ENCODE assay signal across 8 mouse cellular contexts in genomic region chr17:84145826-84146287, GRCm38 (mm10). TPM values are rescaled to one million over a fixed set of nuclear protein-coding genes. Genes with fewer than 3 reads are reported as not detected.
A peak's percentile ranks its signal among the peaks of the same experiment; 100 is the strongest.
DNase-seq lines count a peak whose midpoint lies in the region; ATAC-seq and TF ChIP-seq lines count a peak whose summit lies in the region.

No protein-coding gene starts in this region.

- H3K4me3 ChIP-seq in kidney, postnatal 0 days (replicated peaks; ENCODE audit: low read depth, low read length) = no peak overlapping the region

- DNase-seq in urinary bladder, adult 18-20 months (ENCODE audit: low spot score in 2 of 2) = peak; percentile 64 to 65
- no peak for DNase-seq in urinary bladder, adult 2 months (ENCODE audit: low spot score)
- DNase-seq in gonadal fat pad, adult 2 months (ENCODE audit: low read depth) = peak; percentile 55
- DNase-seq in kidney, postnatal 0 days (ENCODE audit: low spot score) = peak; percentile 76
- DNase-seq in lung, postnatal 36 days = peak; percentile 81
- DNase-seq in thymus, postnatal 14 days = peak; percentile 79
- DNase-seq in cerebellum, adult 8-10 months = no peak
- DNase-seq in embryo, embryonic 9.5 days (ENCODE audit: extremely low spot score) = no peak

- H3K4me1 ChIP-seq in kidney, postnatal 0 days (replicated peaks; ENCODE audit: insufficient read depth, low read length) = peaks cover 34% of the 10 kb centered on the region

- H3K27me3 ChIP-seq in kidney, postnatal 0 days (ENCODE audit: insufficient read depth, low read length) = no peaks in the 10 kb centered on the region

- no peaks in the 10 kb centered on the region for H3K36me3 ChIP-seq in kidney, postnatal 0 days (ENCODE audit: insufficient read depth, low read length)

- WGBS in kidney, postnatal 0 days = 17% methylated on average over 10 of the region's 10 CpGs

- ATAC-seq in kidney, postnatal 0 days (replicated peaks; ENCODE audit: low FRiP score, low read depth) = no peak

- H3K4me2 ChIP-seq in kidney, postnatal 0 days (ENCODE audit: low read length) = no peak overlapping the region; the same call in 1 of the 2 replicates

- H3K27ac ChIP-seq in kidney, postnatal 0 days = peak overlapping the region; percentile 33

- no peak overlapping the region for H3K9ac ChIP-seq in kidney, postnatal 0 days (ENCODE audit: low read depth, low read length)

- no peaks in the 10 kb centered on the region for H3K9me3 ChIP-seq in kidney, postnatal 0 days (replicated peaks; ENCODE audit: low read length)

- TF ChIP-seq CTCF in kidney, postnatal 0 days (IDR thresholded peaks at IDR 0.05; ENCODE audit: low read depth) = no peak; the same call in 1 of the 2 replicates

RNA-seq across cellular contexts. Expression of gene Zfp36l2, which starts 41.9 kb away (rescaled TPM):
- polyA plus RNA-seq in urinary bladder, adult 2 months (2012; rRNA removed) = 67.9 and 84.3 TPM in 2 replicates
- polyA plus RNA-seq in gonadal fat pad, adult 2 months (2012; rRNA removed) = 42.3 and 62.7 TPM in 2 replicates
- 18.7 and 21.3 TPM in 2 replicates for polyA plus RNA-seq in kidney, postnatal 0 days (2015; fragmentation: Nextera tagmentation; extraction: Ambion mirVana)

Comparison
In these comparisons a context has a peak if more than half of its experiments do, and no peak if none do; other contexts are left out.
1. DNase-seq: peak in urinary bladder, adult 18-20 months (2 of 2), gonadal fat pad, adult 2 months (single experiment), kidney, postnatal 0 days (single experiment), lung, postnatal 36 days (single experiment) and thymus, postnatal 14 days (single experiment); none in urinary bladder, adult 2 months (single experiment), cerebellum, adult 8-10 months (single experiment) and embryo, embryonic 9.5 days (single experiment).